Mouse (Mus musculus) limb, embryonic 11.5 days (tissue): ENCODE data around the gene Slc35c1. TPM values are rescaled to one million over a fixed set of nuclear protein-coding genes. Genes with fewer than 3 reads are reported as not detected.

Source experiments
- polyA plus RNA-seq: library from polyadenylated mRNA; unstranded; fragments of >200 nt; fragmentation: Nextera tagmentation; extraction: Ambion mirVana; gene quantifications from 2 replicates; pipeline ENCODE4 v1.2.1, GENCODE M21; 2014

Gene Slc35c1
- polyA plus RNA-seq, 1 experiment from 2014 or later = 8.2 TPM

Other genes with a start within 250 kb of the Slc35c1 start
- 14.2 and 15.1 TPM in 2 replicates for gene Pex16, start 85.9 kb downstream of the Slc35c1 start, polyA plus RNA-seq
- 11.8 and 13.2 TPM in 2 replicates for gene Large2, start 85.7 kb downstream of the Slc35c1 start, polyA plus RNA-seq
- gene 1700029I15Rik, start 78.0 kb downstream of the Slc35c1 start, polyA plus RNA-seq = 1.2 and 1.9 TPM in 2 replicates
- gene Mapk8ip1, start 59.3 kb downstream of the Slc35c1 start, polyA plus RNA-seq = 15.1 and 19.9 TPM in 2 replicates
- gene Cry2, start 26.5 kb downstream of the Slc35c1 start, polyA plus RNA-seq = 18.0 and 18.1 TPM in 2 replicates
- gene Chst1, start 139.2 kb upstream of the Slc35c1 start, polyA plus RNA-seq = 2.3 and 2.5 TPM in 2 replicates